Mouse (Mus musculus) spleen, adult 2 months (tissue): ENCODE data around the gene Cnpy2. TPM values are rescaled to one million over a fixed set of nuclear protein-coding genes. Genes with fewer than 3 reads are reported as not detected.
A peak's percentile ranks its signal among the peaks of the same experiment; 100 is the strongest.
"Not testable (repeated sequence)": the region's sequence is repeated elsewhere in the genome, so short reads cannot be mapped to it uniquely, and the experiment has no call there.

Experiments
- DNase-seq, 2 experiments: peaks; one replicate each; pipeline versions ENCODE4 v3.0.0 to v3.0.0-alpha.2; 2012 to 2021; ENCODE audit warnings: low spot score in 2 of 2, low read depth in 1 of 2
- H3K27ac ChIP-seq: fragments of 200-500 bp; 2 replicates; pipeline ENCODE4 v1.5.1; 2012; ENCODE audit warnings: low read length, inconsistent platforms; ENCODE audit not compliant: insufficient read depth
- H3K27me3 ChIP-seq: fragments of 200-500 bp; 2 replicates; pipeline ENCODE4 v1.6.1; 2012; ENCODE audit warnings: mild to moderate bottlenecking, moderate library complexity, low read length, inconsistent platforms; ENCODE audit not compliant: control insufficient read depth, insufficient read depth
- H3K36me3 ChIP-seq: fragments of 200-500 bp; 2 replicates; pipeline ENCODE4 v1.6.1; 2012; ENCODE audit warnings: mild to moderate bottlenecking, low read length, inconsistent platforms; ENCODE audit not compliant: control insufficient read depth, insufficient read depth
- H3K4me1 ChIP-seq: fragments of 200-500 bp; 2 replicates; pipeline ENCODE4 v1.6.1; 2011; ENCODE audit warnings: inconsistent platforms; ENCODE audit not compliant: control insufficient read depth, insufficient read depth, insufficient read length
- H3K4me3 ChIP-seq: fragments of 200-500 bp; 2 replicates; pipeline ENCODE4 v1.5.1; 2011; ENCODE audit warnings: mild to moderate bottlenecking, inconsistent platforms; ENCODE audit not compliant: insufficient read depth, insufficient read length; ENCODE audit errors: extremely low read depth
- CTCF ChIP-seq: fragments of 200-500 bp; IDR thresholded peaks from 2 replicates; pipeline ENCODE4 v1.5.1; 2011; ENCODE audit warnings: mild to moderate bottlenecking, inconsistent platforms; ENCODE audit not compliant: insufficient read depth, insufficient read length, insufficient replicate concordance; ENCODE audit errors: extremely low read depth
- POLR2A ChIP-seq: fragments of 200-500 bp; IDR thresholded peaks from 2 replicates; pipeline ENCODE4 v1.6.1; 2011; ENCODE audit warnings: low read depth, low read length, inconsistent platforms
- WGBS: fragments of 180-500 bp; shearing (Covaris S2); methylation state at CpG from one replicate; pipeline ENCODE4 v1.1.7; 2018; 5-methylcytosine and 5-hydroxymethylcytosine counted together
- polyA plus RNA-seq: library from polyadenylated mRNA; depleted of rRNA; stranded (reverse); fragments of >200 nt; gene quantifications from 2 replicates; pipeline ENCODE4 v1.2.3, GENCODE M21; 2012

The Cnpy2 gene
- polyA plus RNA-seq, 1 experiment: 15.9 TPM

- WGBS: 91% methylated on average over 8 of the region's 8 CpGs
- no peak overlapping the region for H3K4me3 ChIP-seq
- H3K27ac ChIP-seq: no peak overlapping the region
- H3K4me1 ChIP-seq: no peaks in the 10 kb centered on the region
- DNase-seq: no peak
- H3K36me3 ChIP-seq: peaks cover 37% of the 10 kb centered on the region
- no peaks in the 10 kb centered on the region for H3K27me3 ChIP-seq
- no peak for TF ChIP-seq POLR2A
- TF ChIP-seq CTCF: no peak
These were observed 6.7 kb upstream of the Cnpy2 start for GRCm38 (mm10) chr10:128315578-128315977.

- H3K36me3 ChIP-seq: peaks cover 16% of the 10 kb centered on the region
- 61% methylated on average over 12 of the region's 12 CpGs for WGBS
- no peak for TF ChIP-seq CTCF
- TF ChIP-seq POLR2A: no peak
- H3K4me3 ChIP-seq: no peak overlapping the region
- peaks cover 4% of the 10 kb centered on the region; the same call in 1 of the 2 replicates for H3K4me1 ChIP-seq
- no peak for DNase-seq
- H3K27ac ChIP-seq: no peak overlapping the region
- no peaks in the 10 kb centered on the region for H3K27me3 ChIP-seq
These were observed 618 bp upstream of the Cnpy2 start for GRCm38 (mm10) chr10:128321641-128322040.

- 46% methylated on average over 8 of the region's 8 CpGs for WGBS
- Histone ChIP-seq H3K36me3 (peaks cover 14% of the 10 kb centered on the region), H3K27me3 (no peaks in the 10 kb centered on the region), H3K4me3 (peak overlapping the region; percentile 92; the same call in 1 of the 2 replicates), H3K27ac (no peak overlapping the region), H3K4me1 (peaks cover 4% of the 10 kb centered on the region; the same call in 1 of the 2 replicates)
- no peak for TF ChIP-seq CTCF
- TF ChIP-seq POLR2A: no peak
- no peak for DNase-seq
These were observed 1.3 kb downstream of the Cnpy2 start for GRCm38 (mm10) chr10:128323516-128323915.

- WGBS: 87% methylated on average over 8 of the region's 8 CpGs
- DNase-seq: no peak
- Histone ChIP-seq H3K36me3 (peaks cover 10% of the 10 kb centered on the region), H3K4me1 (peaks cover 4% of the 10 kb centered on the region; the same call in 1 of the 2 replicates), H3K27ac (no peak overlapping the region), H3K27me3 (no peaks in the 10 kb centered on the region), H3K4me3 (no peak overlapping the region)
- no peak for TF ChIP-seq POLR2A
- no peak for TF ChIP-seq CTCF
These were observed 4.6 kb downstream of the Cnpy2 start for GRCm38 (mm10) chr10:128326825-128327224.

GRCm38 (mm10) chr10:128327610-128328009 lies 5.4 kb downstream of the Cnpy2 start:
- WGBS: 81% methylated on average over 10 of the region's 10 CpGs
- no peak for TF ChIP-seq CTCF
- TF ChIP-seq POLR2A: no peak
- peaks cover 4% of the 10 kb centered on the region; the same call in 1 of the 2 replicates for H3K4me1 ChIP-seq
- H3K36me3 ChIP-seq: peaks cover 10% of the 10 kb centered on the region
- no peak overlapping the region for H3K4me3 ChIP-seq
- no peaks in the 10 kb centered on the region for H3K27me3 ChIP-seq
- no peak overlapping the region for H3K27ac ChIP-seq
- DNase-seq: no peak

GRCm38 (mm10) chr10:128332358-128333249 lies 10.3 kb downstream of the Cnpy2 start:
- not testable (repeated sequence) for H3K27me3 ChIP-seq, H3K27ac ChIP-seq, H3K4me3 ChIP-seq, DNase-seq, H3K36me3 ChIP-seq, H3K4me1 ChIP-seq
- WGBS: 63% methylated on average over 6 of the region's 6 CpGs

GRCm38 (mm10) chr10:128335582-128335981 lies 13.3 kb downstream of the Cnpy2 start:
- no peak overlapping the region for H3K4me3 ChIP-seq
- peaks cover 2% of the 10 kb centered on the region; the same call in 1 of the 2 replicates for H3K4me1 ChIP-seq
- TF ChIP-seq POLR2A (no peak), CTCF (peak; percentile 72; the same call in 1 of the 2 replicates)
- no peaks in the 10 kb centered on the region for H3K27me3 ChIP-seq
- 4% methylated on average over 4 of the region's 4 CpGs for WGBS
- no peak overlapping the region for H3K27ac ChIP-seq
- peak; percentile 71 to 83 for DNase-seq
- no peaks in the 10 kb centered on the region for H3K36me3 ChIP-seq
